Mouse (Mus musculus): ENCODE results near the gene Cass4.

Cass4 gene

DNA sequence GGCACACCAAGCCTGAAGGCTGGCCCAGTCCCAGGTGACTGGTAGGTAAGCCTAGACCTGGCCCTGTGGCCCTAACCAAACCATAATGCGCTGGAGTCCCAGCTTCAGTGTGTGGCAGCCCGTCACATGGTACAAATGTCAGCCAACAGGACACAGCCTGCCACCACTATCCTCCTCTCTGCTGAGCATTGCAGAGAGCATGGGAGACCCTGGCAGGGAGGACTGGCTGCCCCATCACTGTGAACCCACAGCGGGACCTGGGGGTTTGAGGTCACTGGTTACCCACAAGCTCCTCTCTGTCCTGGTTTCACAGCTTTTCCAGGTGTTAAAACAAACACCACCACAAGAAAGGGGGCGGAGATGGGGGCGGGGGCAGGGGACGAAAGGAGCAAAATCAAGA lies 3.3 kb upstream of the Cass4 start:
- no peak for DNase-seq (ENCODE audit: low read depth)

DNA sequence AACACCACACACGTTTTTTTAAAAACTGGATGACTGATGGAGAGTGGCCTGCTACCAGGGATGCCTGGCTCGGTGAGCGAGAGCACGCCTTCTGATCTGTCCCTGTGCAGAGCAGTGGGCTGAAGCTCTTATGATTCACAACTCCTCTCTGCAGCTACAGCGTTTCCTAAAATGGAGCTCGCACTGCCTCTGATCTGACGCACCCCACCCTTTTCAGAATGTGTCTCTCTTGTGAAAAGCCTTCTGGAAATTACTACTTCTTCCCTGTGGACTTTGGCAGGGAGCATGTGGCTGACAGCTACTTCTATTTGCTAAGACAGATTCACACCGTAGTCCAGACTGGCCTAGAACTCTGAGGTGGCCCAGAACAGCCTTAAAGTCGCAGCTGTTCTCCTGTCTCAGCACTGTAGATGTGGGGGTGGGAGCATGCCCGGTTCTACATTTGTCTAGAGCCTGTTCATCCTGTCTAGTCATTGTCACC lies 1.5 kb upstream of the Cass4 start:
- peak; percentile 35 for DNase-seq (ENCODE audit: low read depth)

DNA sequence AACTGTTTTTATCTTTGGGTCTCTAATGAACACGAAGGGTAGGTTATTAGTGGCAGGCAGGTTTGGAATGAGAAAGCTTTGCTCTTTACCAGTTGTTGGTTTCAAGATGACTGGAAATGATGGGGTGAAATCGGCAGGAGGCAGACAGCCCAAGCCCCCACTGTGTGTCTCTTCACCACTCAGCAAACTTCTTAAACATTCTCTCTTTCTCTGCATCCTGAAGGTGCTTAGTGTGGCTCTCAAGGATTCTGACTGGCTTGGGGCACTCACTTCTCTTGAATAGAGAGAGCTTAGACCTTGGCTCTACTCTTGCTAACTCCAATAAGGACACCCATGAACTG lies 428 bp downstream of the Cass4 start:
- DNase-seq (ENCODE audit: low read depth): no peak

DNA sequence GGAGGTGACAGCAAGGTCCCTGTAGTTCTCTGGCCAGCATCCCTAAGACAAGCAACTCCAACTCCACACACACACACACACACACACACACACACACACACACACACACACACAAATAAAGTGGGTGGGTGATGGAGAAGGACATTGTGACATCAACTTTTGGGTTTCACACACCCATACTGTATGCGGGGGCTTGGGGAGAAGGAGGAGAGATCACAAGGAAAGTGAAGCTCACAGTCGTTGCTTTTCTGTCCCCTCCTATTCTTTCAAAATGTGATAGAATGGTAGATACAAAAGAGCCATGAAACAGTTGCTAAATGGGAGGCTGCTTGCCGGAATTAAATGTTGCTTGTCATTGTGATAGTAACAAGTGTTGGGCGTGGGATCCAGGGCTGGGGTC lies 1.1 kb downstream of the Cass4 start:
- DNase-seq (ENCODE audit: low read depth): no peak

DNA sequence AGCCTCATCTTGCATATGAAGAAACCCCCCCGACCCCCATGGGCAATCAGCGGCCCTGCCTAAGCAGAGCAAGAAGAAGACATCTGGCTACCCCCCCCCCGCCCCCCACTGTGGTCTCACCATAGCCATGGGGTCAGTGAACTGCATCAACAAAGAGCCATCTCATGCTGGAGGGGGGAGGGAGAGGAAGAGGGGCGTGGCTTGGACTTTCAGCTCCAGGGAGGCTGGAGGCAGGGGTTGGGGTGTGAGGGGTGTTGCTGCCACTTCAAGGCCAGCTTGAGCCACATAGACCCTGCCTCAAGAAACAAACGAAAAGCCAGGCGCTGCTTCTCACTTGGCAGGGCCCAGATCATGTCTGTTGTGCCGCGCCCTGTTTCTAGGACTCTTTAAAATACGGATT lies 2.4 kb downstream of the Cass4 start:
- no peak for DNase-seq (ENCODE audit: low read depth)

DNA sequence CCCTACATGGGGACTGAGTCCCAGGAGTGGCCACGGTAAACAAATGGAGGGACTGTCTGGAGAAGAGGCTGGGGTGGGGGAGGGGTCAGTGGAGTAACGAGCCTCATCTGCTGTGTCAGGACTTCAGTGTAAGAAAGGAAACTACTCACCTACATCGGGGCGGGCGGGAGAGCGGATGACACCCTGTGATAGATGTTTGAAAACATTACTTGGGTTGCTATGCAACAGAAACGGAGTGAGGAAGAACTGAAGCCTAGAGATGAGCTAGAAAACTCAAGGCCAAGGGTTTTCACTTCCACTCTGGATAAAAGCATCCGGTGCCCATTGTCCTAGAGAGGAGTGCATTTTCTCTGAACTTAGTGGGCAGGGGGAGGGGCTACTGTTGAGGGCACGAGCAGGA lies 6.3 kb downstream of the Cass4 start:
- peak; percentile 91 for DNase-seq (ENCODE audit: low read depth)

DNA sequence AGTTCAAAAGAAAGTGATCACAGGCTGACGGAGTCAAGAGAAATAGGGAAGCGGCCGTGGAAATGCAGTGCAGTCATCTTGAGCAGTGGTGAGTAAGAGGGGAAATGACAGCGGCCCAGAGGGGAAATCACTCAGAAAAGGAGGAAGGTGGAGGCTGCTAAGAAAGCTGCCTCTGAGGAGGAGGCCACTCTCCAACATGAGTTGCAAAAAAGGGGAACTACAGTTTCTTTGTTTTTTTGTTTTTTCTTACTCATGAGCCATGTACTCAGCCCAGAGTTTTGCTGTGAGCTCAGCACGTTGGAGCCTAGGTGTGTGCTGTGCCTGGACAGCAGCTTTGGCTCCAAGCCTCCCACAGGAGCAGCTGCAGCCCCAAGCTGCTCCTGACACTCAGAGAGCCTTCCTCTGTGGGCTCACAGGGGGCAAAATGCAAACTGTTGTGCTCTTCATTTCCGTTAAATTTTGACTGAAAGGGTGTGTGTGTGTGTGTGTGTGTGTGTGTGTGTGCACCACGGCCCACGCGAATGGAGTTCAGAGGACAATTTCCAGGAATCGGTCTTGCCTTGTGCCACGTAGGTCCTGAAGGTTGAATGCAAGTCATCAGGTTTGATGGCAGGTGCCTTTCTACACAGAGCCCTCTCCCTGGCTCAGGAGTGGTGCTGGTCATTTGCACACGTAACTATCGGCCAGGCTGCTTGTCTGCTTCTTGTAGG lies 7.7 kb downstream of the Cass4 start:
- peak; percentile 73 for DNase-seq (ENCODE audit: low read depth)

DNA sequence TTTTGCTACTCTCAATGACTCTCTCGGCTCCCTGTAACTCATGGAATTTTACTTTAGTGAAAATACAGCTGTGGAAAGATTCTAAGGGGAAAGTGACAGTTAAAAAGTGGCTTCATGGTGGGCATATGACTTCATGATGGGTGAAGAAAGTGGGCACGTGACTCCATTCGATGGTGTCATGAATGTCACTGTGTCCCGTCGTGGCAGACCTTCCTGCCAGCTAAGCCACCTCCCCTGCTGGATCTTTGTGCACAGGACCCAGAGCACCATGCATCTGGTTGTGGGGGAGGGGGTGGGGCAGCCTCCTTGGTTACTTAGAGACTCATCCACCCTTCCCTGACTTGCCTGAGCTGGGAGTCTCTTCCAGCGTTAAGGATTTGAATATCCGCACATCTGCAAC lies 10.6 kb downstream of the Cass4 start:
- no peak for DNase-seq (ENCODE audit: low read depth)

DNA sequence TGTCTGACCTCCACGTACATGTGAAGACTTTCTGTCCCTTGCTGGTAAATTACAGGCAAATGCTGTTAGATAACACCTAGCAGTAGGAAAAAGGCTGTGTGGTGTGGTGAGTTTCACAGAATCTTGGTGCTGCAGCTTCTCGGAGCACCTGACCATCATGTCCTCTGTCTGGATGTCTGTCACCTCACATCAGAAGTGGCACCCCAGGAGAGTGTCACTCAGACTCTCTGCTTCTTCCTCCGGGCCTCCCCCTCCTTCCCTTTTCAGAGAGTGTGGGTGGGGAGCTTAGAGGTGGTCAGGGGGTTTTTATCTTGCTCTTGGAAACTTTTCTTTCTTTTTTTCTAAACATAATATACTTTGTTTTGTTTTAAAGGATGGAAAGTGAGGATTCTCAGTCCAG lies 11.4 kb downstream of the Cass4 start:
- DNase-seq (ENCODE audit: low read depth): no peak

DNA sequence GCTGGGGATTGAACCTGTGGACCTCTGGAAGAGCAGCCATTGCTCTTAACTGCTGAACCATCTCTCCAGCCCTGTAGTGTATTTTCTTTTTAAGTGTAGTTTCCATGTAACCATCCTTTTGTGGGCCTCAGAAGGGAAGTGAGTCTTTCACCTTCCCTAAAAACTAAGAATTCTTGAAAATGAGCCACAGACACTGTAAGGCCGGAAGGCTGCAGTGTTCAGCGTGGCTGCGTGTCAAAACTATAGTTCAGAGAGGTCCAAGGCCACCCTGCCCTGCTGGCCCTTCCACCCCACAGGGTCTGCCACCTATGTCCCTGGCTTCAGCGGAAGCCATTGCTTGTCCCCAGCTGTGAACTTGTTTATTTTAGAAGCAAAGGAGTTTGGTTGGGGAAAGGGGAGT lies 12.6 kb downstream of the Cass4 start:
- no peak for DNase-seq (ENCODE audit: low read depth)

DNA sequence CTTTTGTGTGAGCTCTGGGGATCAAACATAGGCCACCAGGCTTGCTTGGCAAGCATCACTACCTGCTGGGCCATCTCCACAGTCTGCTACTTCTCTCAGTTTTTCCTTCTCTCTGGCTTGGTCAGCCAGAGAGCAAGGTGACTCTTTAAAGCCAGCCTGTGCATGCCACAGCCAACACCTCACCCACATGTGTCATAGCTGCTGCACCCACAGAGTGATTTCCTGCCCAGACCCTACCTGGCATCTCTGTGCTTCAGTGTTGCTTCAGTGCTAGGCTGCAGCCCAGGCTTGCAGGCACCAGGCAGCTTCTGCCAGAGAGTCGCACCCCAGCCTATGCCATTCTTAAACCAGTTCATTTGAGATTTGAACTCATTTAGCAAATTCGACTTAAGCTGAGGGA lies 13.9 kb downstream of the Cass4 start:
- DNase-seq (ENCODE audit: low read depth): no peak

DNA sequence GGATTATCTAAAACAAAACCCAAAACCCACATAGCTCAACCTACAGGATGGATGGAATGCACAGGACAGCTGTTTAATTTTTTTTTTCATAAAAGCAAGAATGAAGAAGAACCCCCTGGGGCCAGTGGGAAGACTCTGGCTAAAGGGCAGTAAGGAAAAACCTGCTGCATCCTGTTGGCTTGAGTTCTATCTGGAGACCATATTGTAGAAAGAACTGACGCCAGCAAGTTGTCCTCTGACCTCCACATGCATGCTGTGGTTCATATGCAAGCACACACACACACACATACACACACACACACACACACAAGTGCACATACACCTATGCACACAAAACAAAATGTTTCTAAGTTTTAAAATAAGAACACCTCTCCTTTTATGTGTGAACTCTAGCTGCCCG lies 17.1 kb downstream of the Cass4 start:
- no peak for DNase-seq (ENCODE audit: low read depth)

DNA sequence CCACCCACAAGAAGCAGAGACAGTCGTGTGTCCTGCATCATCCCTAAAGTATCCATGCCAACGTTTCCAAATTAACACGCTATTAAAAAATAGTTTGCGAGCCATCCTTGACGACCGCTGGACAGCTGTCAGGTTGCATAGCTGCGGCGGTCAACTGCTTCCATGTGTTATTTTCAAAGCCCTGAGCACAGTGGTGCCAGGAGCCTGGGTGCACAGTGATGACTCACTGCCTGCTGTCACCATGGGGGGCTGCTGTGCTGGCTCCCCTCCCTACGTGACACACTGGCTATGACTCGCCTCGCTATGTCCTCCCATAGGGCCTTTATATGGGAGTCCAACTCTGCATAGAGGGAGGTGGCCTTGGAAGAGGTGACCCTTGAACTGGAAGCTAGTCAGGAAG lies 17.5 kb downstream of the Cass4 start:
- DNase-seq (ENCODE audit: low read depth): no peak

DNA sequence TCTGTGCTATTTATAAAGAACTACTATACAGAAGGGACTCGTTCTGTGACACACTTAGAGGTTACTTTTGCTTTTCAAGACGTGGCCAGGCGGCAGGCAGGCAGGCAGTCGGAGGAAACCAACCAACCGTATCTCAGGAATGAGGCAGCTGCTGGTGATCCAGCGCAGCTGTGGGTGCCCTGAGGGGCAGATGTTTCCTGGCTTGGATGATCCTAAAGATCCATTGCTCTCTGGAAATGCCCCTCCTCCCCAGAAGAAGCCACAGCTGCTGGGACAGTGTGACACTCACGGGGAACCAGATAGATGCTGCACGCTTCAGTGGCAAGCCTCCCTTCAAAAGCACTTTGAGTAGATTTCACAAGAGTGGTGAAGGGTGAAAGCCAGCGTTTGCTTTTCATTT lies 18.9 kb downstream of the Cass4 start:
- DNase-seq (ENCODE audit: low read depth): no peak

DNA sequence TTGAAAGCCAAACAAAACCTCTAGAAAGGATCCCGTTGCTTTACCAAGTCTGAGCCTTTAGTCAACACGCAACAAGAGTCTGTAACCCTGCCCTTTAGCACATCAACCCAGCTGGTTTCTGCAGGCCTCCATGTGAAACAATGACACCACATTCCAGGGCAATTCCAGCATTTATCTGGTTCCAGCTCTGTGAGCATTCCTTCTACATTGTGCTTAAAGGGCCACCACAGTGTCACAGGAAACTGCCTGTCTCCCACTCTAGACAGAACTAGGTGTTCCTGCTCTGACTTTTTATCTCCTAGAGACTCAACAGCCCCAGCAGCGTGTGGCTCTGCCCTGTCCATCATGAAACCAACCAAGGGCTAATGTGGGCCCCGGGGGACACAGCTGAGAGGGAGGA lies 19.7 kb downstream of the Cass4 start:
- DNase-seq (ENCODE audit: low read depth): no peak

DNA sequence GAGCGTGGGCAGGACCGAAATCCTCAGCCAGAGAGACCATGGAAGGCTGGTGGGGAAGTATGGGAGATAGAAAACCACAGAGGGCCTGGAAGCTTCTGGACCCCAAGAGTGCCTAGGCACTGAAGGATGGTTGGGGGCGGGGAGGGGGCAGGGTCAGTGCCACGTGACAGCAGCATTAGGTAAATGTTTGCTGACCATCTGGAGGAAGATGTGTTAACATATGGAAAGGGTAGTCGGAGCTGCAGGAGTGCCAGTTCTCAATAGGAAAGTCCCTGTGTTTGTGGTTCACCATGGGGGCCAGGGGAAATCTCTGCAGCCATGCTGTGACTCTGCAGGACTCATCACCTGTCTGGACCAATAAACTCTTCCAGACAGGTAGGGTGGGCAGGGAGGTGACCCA lies 20.3 kb downstream of the Cass4 start:
- DNase-seq (ENCODE audit: low read depth): no peak

DNA sequence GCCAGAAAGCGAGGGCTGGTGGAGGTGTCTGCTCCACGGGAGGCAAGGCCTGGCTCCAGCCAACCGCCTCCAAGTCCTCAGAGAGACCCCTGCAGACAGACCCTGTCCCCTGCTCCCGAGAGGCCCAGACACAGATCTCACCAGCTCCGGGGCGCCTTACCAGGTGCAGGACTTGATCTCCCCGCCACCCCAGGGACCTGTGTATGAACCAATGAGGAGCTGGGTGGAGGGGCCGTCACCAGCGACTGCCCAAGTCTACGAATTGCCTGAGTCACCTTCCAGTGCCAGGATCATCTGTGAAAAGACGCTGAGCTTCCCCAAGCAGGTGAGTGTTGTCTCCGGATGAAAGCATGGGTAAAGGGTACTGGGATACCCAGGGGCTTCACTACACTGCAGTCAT lies 22.6 kb downstream of the Cass4 start:
- DNase-seq (ENCODE audit: low read depth): no peak

DNA sequence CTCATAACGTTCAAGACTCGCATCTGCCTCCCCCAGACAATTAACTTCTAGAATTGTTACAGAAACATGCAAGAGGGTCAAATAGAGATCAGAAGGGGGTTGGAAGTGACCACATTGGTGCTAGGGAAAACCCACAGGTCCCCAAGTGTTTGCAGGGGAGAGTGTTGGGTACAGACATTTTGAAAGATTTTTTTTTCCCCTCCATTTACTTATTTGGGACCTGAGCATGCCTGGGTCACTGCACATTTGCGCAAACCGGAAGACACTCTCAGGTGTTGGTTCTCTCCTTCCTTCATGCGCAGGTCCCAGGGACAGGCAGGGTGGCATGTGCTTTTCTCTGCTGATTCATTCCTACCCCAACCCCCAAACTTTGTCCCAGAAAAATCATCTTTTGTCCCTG lies 23.3 kb downstream of the Cass4 start:
- no peak for DNase-seq (ENCODE audit: low read depth)

DNA sequence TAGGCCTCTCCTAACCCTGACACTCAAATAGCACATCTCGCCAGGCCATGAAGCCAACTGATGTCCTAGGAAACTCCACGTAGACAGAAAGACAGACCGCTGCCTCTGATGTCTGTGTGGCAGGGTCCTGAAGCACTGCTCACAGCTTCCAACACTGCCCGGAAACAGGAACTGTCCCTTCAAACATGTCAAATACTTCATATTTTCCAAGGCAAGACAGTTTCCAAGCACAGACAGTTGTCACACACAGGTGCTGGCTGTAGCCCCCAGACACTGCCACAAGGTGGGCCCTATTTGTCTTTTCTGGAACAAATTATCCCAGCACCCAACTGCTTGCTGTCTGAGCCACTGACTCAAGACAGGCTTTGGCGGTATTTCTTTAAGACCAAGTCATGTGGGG lies 24.6 kb downstream of the Cass4 start:
- no peak for DNase-seq (ENCODE audit: low read depth)

DNA sequence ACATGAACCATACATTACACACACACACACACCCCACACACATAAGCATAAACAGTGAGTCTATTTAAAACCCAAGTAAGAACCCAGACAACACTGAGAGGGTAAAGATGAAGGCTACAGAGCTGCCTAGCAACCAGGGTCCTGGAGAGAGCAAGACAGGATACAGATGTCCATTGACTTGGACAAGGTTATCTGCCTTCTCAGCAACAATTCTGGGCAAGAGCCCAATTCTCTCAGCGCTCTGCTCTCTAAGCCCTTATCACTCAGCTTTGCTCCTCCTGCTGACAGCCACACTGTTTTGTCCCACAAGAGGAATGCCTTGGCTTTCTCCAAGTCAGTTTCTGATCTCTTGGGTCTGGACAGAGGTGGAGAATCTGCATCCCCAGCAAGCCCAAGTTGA lies 37.0 kb downstream of the Cass4 start:
- no peak for DNase-seq (ENCODE audit: low read depth)

DNA sequence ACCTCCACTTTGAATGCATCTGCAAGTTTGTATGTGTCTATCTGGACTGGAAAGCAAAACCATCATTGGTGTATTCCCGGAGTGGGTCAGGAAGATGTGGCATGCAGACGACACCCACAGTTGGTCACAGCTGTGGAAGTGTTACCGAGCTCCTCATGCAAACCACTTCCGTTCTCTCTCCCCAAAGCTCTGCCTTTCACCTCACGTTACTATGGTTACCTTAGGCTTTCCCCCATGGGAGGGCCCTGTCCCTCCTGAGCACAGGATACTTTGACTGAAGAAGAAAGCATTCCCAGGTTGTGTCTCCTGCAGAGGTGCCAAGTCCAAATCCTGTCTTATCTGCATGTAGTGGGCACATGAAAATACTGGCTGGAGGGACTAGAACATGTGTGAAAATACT lies 40.2 kb downstream of the Cass4 start:
- peak; percentile 81 for DNase-seq (ENCODE audit: low read depth)

DNA sequence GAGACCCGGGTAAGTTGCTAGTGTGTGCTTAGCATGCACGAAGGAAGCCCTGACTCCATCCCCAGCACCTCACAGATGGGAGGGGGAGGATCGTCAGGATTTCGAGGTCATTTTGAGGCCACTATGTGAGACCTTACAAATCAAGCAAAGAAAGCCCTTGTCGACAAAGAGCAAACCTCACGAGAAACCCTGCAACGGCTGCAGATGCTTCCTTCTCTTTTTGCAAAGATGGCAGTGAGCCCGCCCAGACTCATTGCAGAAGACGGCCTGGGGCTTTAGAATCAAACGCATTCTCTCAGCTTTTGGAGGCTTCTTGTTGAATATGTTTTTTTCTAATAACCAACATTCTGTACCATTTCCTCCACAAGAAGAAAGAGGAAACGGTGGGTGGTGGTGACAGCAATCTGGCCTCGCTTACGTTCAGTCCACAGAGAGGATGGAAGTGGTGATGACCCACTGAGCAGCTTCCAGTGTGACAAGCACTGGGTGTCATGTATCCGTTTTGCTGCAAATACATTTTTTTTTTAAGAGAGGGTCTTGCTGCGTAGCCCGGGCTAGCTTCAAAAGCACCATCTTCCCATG lies 43.9 kb downstream of the Cass4 start:
- peak; percentile 41 for DNase-seq (ENCODE audit: low read depth)

DNA sequence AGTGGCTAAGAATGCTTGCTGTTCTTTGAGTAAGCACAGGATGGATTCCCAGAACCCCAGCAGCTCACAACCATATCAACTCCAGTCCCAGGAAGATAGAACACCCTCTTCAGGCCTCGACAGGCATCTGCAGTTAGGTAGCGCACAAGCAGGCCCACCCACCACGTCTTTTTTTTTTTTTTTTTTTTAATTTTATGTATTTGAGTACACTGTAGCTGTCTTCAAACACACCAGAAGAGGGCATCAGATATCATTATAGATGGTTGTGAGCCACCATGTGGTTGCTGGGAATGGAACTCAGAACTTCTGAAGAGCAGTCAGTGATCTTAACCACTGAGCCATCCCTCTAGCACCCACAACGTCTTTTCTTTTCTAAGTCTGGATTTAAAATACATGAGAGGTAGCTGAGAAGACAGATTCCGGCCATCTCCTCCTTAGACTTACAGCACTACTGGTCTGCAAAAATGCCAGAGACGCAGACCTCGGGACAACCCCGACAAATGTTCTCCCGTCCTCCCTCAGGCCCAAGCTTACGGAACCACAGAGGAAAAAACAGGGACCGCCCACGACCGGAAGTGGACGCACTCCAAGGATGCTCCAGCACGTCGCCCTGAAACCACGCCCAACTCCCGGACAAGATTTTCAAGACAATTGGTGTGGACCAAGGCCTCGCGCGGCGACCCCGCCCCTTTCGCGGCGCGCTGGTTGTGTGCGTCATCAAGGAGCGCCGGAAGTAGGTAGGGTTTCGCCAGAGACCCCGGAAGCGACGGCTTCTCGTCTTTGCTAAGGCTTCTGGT lies 46.4 kb downstream of the Cass4 start, which contains the start of gene Rtf2:
Rtf2 (plus strand) TSS at position 714 of the 797 bp plus-strand sequence.
- DNase-seq (ENCODE audit: low read depth): peak; percentile 98
